Mouse (Mus musculus) limb, embryonic 15.5 days (tissue): ENCODE data around the gene Ankrd13b. TPM values are rescaled to one million over a fixed set of nuclear protein-coding genes. Genes with fewer than 3 reads are reported as not detected.
"Not testable (repeated sequence)": the region's sequence is repeated elsewhere in the genome, so short reads cannot be mapped to it uniquely, and the experiment has no call there.

Experiments
- ATAC-seq: fragments of 200-750 bp; cut with Nextera tagmentation; 2 replicates; pipeline ENCODE4 v1.8.0; 2017; ENCODE audit warnings: low read depth, moderate TSS enrichment; ENCODE audit not compliant: insufficient number of reproducible peaks, low FRiP score, low TSS enrichment
- H3K27ac ChIP-seq: fragments of 300-500 bp; sonication (generic); 2 replicates; pipeline ENCODE4 v1.5.1; 2015; ENCODE audit warnings: moderate library complexity, mild to moderate bottlenecking, inconsistent platforms
- H3K27me3 ChIP-seq: fragments of 300-500 bp; sonication (generic); 2 replicates; pipeline ENCODE4 v1.6.1; 2015; ENCODE audit warnings: inconsistent platforms
- H3K36me3 ChIP-seq: fragments of 300-500 bp; sonication (generic); 2 replicates; pipeline ENCODE4 v1.6.1; 2015; ENCODE audit warnings: inconsistent platforms
- H3K4me1 ChIP-seq: fragments of 300-500 bp; sonication (generic); 2 replicates; pipeline ENCODE4 v1.6.1; 2015; ENCODE audit warnings: inconsistent platforms
- H3K4me2 ChIP-seq: fragments of 300-500 bp; sonication (generic); 2 replicates; pipeline ENCODE4 v1.6.1; 2015; ENCODE audit warnings: mild to moderate bottlenecking, inconsistent platforms
- H3K4me3 ChIP-seq: fragments of 300-500 bp; sonication (generic); 2 replicates; pipeline ENCODE4 v1.5.1; 2015; ENCODE audit warnings: mild to moderate bottlenecking, inconsistent platforms
- H3K9ac ChIP-seq: fragments of 300-500 bp; sonication (generic); 2 replicates; pipeline ENCODE4 v1.6.1; 2015; ENCODE audit warnings: inconsistent platforms
- H3K9me3 ChIP-seq: fragments of 300-500 bp; sonication (generic); 2 replicates; pipeline ENCODE4 v1.6.1; 2016; ENCODE audit warnings: inconsistent platforms
- WGBS: fragments of 180-500 bp; shearing (Covaris S2); methylation state at CpG from one replicate; pipeline ENCODE4 v1.1.7; 2015; 5-methylcytosine and 5-hydroxymethylcytosine counted together
- polyA plus RNA-seq: library from polyadenylated mRNA; unstranded; fragments of >200 nt; fragmentation: Nextera tagmentation; extraction: Ambion mirVana; gene quantifications from 2 replicates; pipeline ENCODE4 v1.2.1, GENCODE M21; 2015

The Ankrd13b gene
- polyA plus RNA-seq: 5.0 and 7.2 TPM in 2 replicates

DNA sequence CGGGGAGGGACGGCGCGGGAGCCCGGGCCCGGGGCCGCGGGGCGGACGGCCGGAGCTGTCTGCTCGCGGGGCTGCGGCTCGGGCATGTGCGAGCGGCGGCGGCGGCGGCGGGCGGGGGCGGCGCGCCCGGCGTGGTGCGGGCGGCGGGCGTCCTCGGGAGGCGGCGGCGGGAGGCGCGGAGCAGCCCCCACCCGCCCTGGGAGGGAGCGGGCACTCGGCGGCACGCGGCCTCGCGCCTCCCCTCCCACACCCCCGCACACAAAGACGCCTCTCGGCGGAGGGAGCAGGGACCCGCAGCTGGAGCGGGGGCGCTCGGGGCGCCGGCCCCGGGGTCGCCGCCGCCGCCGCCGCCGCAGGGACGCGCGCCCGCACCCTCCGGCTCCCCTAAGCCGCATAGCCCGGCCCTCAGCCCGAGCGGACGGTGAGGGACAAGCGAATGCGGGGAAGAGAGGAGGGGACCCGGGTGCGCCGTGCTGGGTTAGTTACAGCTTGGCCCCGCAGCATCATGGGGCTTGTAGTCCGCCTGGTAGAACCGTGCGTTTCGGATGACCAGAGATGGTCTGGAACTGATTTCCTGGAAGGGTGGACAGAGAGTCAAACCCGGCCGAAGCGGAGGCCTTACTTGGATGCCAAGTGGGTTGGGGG lies at the start of gene Ankrd13b:
TSS of gene Ankrd13b (minus strand) at position 88 of the 645 bp plus-strand sequence.
- H3K36me3 ChIP-seq: no peaks in the 10 kb centered on the region
- under 1% methylated on average over 75 of the region's 87 CpGs for WGBS
- peak within 1 kb of the TSS; percentile 93 for H3K27ac ChIP-seq

DNA sequence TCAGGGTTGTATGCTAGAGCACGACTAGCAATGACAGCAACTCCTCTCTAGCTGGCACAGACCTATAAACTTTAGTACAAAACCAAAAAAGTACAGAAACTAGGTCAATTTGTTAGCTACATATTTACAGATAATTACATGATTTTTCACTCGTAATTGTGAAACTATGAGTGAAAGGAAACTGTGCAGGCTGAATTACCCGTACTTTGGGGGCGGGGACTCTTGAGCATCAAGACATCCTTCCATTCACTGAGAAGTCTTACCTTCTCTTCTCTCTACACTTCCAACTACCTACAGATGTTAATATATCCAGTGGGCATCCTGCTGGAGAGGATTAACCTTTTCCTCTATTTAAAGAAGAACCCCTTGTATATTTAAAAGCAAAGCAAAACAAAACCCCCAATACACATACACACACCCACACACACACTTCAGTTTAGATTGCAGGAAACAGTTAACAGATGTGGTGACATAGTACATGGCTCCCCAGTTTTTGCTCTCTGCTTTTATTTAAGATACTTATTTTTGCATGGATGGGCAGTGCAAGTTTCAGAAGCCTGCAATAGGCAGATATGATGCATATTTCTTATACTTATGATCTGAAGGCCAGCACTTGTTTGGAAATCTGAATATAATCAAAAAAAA lies 42.8 kb upstream of the Ankrd13b start:
- Histone ChIP-seq H3K9ac (no peak overlapping the region), H3K27ac (no peak overlapping the region), H3K4me1 (no peaks in the 10 kb centered on the region), H3K27me3 (no peaks in the 10 kb centered on the region), H3K36me3 (peaks cover 25% of the 10 kb centered on the region), H3K9me3 (no peaks in the 10 kb centered on the region), H3K4me2 (no peak overlapping the region), H3K4me3 (no peak overlapping the region)
- 77% methylated on average over 4 of the region's 4 CpGs for WGBS
- ATAC-seq: no peak

More for the DNA sequence above, at the start of gene Ankrd13b:
- ATAC-seq: peak; percentile 55; the same call in 1 of the 2 replicates
- peak within 1 kb of the TSS; percentile 91 for H3K4me2 ChIP-seq
- H3K4me1 ChIP-seq: peaks cover 86% of the 10 kb centered on the region
- peak within 1 kb of the TSS; percentile 83 for H3K4me3 ChIP-seq
- peak within 1 kb of the TSS; percentile 76 for H3K9ac ChIP-seq
- no peaks in the 10 kb centered on the region for H3K9me3 ChIP-seq
- H3K27me3 ChIP-seq: no peaks in the 10 kb centered on the region

DNA sequence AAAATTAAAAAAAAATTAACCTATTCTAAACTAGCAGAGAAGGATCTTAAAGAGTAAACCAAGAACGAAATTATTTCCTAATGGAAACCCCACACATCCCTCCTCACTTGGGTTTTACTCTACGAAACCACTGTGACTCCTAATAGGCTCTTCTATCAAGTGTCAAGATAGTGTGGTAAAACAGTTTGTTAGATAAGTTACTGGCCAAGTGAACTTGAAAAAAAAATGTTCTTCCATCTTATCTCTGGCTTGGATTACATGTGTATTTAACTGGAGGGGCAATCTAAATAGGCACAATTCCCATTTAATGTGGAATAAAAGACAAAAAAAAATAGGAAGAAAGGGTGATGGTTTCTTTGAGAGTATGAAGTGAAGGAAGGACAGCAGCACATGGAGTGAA lies 41.4 kb upstream of the Ankrd13b start:
- Histone ChIP-seq H3K36me3 (0 out of 2 replicates have a peak, but pooled peaks cover 14% of the 10 kb centered on the region), H3K27me3 (no peaks in the 10 kb centered on the region), H3K9me3 (no peaks in the 10 kb centered on the region), H3K27ac (no peak overlapping the region), H3K4me3 (no peak overlapping the region), H3K4me2 (no peak overlapping the region), H3K4me1 (no peaks in the 10 kb centered on the region), H3K9ac (no peak overlapping the region)
- ATAC-seq: no peak
- WGBS: 82% methylated on average over 2 of the region's 2 CpGs

DNA sequence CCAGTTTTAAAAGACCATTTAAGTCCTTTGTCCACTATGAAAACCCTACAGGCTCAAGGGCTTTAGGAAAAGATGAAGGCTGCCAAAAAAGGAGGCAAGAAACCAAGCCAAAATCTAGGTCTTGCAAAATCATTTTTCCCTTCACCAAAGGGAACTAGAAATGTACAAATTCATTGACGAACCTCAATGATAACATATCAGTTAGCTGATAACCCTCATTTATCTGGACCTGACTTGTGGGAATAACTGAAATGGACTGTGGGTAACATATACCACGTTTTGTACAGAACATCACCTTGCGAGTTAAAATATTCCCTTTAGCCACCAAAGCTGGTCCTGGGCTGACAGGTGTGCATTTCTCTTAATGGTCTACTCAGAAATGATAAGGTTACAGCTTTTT lies 40.2 kb upstream of the Ankrd13b start:
- no peaks in the 10 kb centered on the region for H3K4me1 ChIP-seq
- ATAC-seq: no peak
- H3K9me3 ChIP-seq: no peaks in the 10 kb centered on the region
- 0 out of 2 replicates have a peak, but pooled peaks cover 8% of the 10 kb centered on the region for H3K36me3 ChIP-seq
- no peak overlapping the region for H3K27ac ChIP-seq
- no peak overlapping the region for H3K4me2 ChIP-seq
- H3K9ac ChIP-seq: no peak overlapping the region
- H3K4me3 ChIP-seq: no peak overlapping the region
- 88% methylated on average over 3 of the region's 3 CpGs for WGBS
- H3K27me3 ChIP-seq: no peaks in the 10 kb centered on the region

DNA sequence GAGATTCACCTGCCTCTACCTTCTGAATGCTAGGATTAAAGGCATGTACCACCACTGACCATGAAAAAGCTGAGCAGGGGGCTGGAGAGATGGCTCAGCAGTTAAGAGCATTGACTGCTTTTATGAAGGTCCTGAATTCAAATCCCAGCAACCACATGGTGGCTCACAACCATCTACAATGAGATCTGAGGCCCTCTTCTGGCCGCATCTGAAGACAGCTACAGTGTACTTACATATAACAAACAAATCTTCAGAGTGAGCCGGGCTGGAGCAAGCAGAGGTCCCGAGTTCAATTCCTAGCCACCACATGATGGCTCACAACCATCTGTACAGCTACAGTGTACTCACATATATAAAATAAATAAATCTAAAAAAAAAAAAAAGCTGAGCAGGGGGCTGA lies 38.9 kb upstream of the Ankrd13b start:
- not testable (repeated sequence) for H3K27ac ChIP-seq, H3K36me3 ChIP-seq
- WGBS: 89% methylated on average over 3 of the region's 3 CpGs

DNA sequence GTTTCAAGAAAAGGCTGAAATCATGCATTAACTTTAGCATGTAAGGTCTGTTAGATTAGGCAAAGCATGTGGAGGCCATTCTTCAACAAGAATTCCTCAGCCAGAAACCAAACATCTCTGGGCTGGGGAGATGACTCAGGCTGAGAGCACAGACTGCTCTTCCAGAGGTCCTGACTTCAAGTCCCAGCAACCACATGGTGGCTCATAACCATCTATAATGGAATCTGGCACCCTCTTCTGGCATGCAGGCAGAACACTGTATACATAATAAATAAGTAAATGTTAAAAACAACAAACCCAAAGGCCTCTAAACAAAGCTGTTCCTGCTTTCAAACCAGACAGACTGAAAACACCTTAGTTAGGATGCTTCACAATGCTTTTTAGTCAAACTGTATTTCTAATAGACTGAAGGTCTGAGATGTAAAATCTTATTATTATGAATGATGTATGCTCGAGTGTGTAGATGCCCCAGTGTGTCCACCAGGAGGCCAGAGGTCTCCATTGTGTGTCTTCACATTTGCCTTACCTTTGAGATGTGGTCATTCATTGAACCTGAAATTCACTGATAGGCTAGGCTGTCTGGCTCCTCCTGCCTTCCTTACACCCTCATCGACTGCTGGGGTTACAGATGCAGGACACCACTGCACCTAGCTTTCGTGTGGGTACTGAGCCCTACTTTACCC lies 36.5 kb upstream of the Ankrd13b start:
- Histone ChIP-seq H3K4me1 (no peaks in the 10 kb centered on the region), H3K9me3 (no peaks in the 10 kb centered on the region), H3K27me3 (no peaks in the 10 kb centered on the region), H3K4me3 (no peak overlapping the region), H3K36me3 (no peaks in the 10 kb centered on the region), H3K9ac (no peak overlapping the region), H3K4me2 (no peak overlapping the region), H3K27ac (no peak overlapping the region)
- no peak for ATAC-seq
- WGBS: 78% methylated on average over 3 of the region's 3 CpGs

More for the DNA sequence above, 38.9 kb upstream of the Ankrd13b start:
- H3K4me3 ChIP-seq, H3K9me3 ChIP-seq, H3K4me1 ChIP-seq, H3K9ac ChIP-seq, ATAC-seq, H3K4me2 ChIP-seq, H3K27me3 ChIP-seq: not testable (repeated sequence)

DNA sequence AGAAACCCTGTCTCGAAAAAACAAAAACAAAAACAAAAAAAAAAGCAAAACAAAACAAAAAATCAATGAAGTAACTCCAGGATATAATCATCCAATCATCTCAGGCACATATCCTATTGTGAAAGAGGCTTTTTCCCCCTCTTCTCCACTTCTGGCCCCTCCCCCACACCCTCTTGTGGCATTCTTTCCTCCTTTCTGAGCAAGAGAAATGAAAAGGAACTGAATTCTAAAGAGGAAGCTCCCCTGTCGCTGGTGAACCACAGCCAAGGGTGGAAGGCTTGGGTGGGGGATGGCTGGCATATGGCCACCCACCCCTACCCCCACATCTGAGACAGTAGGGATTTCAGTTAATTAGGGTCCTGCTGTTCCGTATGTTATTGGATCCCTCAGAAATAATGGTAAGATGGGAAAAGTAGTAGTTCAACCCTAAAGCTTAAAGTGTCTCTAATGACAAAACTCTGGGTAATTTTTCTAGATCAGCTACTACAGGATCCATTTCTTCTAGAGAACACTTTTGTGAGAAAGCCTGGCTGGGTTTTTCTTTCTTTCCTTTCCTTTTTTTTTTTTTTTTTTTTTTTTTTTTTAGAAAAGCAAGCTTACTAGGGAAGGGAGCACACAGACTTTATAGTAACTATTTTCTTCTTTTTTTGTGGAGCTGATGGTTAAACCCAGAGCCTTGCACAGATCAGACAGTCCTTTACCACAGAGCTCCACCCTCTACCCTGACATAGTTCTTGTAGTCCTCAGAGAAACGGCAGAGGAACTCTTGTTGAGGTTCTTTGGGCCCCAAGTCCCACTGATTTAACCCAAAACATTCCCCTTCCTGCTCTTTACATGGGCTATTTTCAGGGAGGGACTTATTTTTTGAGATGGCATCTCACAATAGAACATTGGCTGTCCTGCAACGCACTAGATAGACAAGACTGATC lies 31.4 kb upstream of the Ankrd13b start:
- no peak for ATAC-seq
- Histone ChIP-seq H3K9ac (no peak overlapping the region), H3K27me3 (peaks cover 21% of the 10 kb centered on the region)

DNA sequence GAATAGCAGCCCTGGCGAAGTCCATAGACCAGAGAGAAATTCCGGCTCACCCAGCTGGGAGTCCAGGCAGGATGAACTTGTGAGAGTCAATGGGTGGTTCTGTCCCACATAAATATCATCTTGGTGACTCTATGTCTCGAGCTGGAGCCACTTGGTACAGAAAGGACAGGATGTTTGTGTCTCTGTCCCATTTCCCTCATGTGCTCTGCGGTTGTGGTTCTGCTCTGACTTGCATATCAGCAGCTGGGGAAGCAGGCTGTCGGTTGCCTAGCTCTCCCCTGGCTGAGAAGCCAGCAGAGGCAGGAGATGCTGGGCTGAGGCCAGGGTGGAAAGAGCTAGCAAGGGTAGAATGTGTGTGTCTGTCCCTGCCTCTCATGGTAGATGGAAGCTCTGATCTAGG lies 29.6 kb upstream of the Ankrd13b start, which contains the start of gene Gm10392:
TSS of gene Gm10392 (minus strand) at position 156 of the 400 bp plus-strand sequence.
- no peak for ATAC-seq
- H3K4me1 ChIP-seq: peaks cover 23% of the 10 kb centered on the region
- H3K4me3 ChIP-seq: no peak within 1 kb of the TSS
- no peak within 1 kb of the TSS for H3K27ac ChIP-seq
- no peaks in the 10 kb centered on the region for H3K36me3 ChIP-seq
- no peak within 1 kb of the TSS for H3K9ac ChIP-seq
- WGBS: 63% methylated on average over 5 of the region's 5 CpGs
- H3K4me2 ChIP-seq: no peak within 1 kb of the TSS
- peaks cover 30% of the 10 kb centered on the region for H3K27me3 ChIP-seq
- no peaks in the 10 kb centered on the region for H3K9me3 ChIP-seq

More for the DNA sequence above, 31.4 kb upstream of the Ankrd13b start:
- Histone ChIP-seq H3K4me2 (no peak overlapping the region), H3K27ac (no peak overlapping the region), H3K36me3 (no peaks in the 10 kb centered on the region), H3K4me1 (peaks cover 5% of the 10 kb centered on the region), H3K9me3 (no peaks in the 10 kb centered on the region), H3K4me3 (no peak overlapping the region)
- 52% methylated on average over 5 of the region's 5 CpGs for WGBS

DNA sequence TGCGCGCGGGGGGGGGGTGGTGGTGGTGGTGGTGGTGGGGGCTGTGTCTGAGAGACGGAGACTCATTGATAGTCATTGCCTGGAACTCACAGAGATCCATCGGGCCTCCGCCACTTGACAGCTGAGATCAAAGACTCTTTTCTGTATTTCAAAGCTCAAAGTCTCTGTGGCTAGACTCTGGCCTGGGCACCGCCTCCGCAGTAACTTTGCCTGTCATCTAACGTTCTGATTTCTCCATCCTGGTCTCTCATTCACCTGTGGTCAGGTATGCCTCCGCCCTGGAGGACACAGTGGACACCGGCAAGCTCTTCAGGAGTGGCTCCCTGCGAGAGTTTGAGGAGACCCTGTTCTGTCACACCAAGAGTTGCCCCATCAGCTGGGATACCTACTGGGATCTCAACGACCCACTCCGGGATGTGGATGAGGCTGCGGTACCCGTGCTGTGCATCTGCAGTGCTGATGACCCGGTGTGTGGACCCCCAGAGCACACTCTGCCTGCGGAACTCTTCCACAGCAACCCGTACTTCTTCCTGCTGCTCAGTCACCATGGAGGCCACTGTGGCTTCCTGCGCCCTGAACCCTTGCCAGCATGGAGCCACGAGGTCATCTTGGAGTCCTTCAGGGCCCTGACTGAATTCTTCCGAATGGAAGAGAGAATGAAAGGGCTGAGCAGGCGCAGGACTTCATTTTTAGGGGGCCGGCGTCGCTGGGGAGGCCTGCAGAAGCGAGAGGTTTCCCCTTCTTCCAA lies 28.7 kb upstream of the Ankrd13b start:
- Histone ChIP-seq H3K27me3 (peaks cover 30% of the 10 kb centered on the region), H3K4me1 (peaks cover 30% of the 10 kb centered on the region), H3K9ac (no peak overlapping the region), H3K4me2 (no peak overlapping the region), H3K27ac (no peak overlapping the region), H3K4me3 (no peak overlapping the region), H3K36me3 (no peaks in the 10 kb centered on the region), H3K9me3 (no peaks in the 10 kb centered on the region)
- no peak for ATAC-seq
- 77% methylated on average over 27 of the region's 27 CpGs for WGBS

DNA sequence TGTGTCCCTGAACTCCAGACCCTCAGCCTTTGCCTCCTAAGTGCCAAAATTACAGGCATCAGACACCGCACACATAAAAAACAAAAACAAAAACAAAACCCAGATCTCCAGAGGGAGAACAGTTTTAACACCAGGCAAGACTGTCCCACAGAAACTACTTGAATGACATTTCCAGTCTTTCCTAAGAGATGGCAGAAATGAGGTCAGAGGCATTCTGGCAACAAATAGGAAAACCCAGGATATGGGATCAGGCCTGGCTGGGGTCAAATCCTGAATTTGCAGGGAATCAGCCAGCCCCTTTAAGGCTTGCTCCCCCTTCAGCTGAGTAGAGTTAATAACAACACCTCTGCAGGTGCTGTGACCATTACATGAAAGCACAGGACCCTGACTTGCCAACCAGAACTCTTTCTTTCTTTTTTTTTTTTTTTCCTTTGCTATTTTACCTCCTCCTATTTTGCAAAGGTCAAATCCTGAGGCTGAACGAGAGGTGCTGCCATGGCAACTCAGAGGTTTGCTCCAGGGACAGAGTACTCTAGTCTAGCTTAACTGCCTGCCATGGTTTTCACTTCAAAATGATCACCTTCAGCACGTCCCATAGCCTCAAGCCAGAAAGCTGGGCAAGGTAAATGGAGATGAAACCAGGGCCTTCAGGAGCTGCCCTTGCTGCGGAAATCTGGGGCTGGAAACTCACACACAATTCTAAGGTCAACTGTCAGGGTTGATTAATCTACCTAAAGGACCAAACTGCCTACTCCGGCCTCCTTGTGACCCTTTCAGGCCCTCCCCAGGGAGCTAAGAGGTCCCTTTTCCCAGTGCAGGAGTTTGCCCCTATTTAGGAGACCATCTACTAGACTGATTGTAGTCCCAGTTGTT lies 27.3 kb upstream of the Ankrd13b start:
- Histone ChIP-seq H3K27me3 (peaks cover 30% of the 10 kb centered on the region), H3K36me3 (no peaks in the 10 kb centered on the region), H3K4me1 (peaks cover 35% of the 10 kb centered on the region), H3K27ac (no peak overlapping the region), H3K4me3 (no peak overlapping the region), H3K9me3 (no peaks in the 10 kb centered on the region), H3K9ac (no peak overlapping the region), H3K4me2 (no peak overlapping the region)
- ATAC-seq: no peak
- WGBS: 68% methylated on average over 5 of the region's 5 CpGs
